Mouse (Mus musculus): ENCODE measurements around the gene Muc2. TPM values are rescaled to one million over a fixed set of nuclear protein-coding genes. Genes with fewer than 3 reads are reported as not detected.

The Muc2 gene
- polyA plus RNA-seq, 1 experiment = 1.0 TPM

DNA sequence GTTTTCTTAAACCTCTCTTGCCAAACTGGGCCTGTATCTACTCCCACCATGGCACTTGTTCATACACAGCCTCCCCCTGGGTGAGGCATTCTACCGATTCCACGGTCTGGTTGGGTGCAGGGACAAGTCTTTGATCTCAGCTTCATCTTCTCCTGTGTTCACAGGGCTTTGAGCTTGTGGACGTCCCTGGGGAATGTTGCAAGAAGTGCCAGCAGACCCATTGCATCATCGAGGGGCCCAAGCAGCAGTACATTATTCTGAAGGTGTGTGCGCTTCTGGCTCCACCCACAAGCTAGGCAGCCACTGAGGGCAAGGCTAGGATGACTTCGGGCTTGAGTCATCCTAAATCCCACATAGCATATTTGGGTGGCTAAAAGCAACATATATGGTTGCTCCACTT lies 62.4 kb downstream of the Muc2 start:
- Histone ChIP-seq H3K36me3 (ENCODE audit: control insufficient read depth, insufficient read depth, low read length) (no peaks in the 10 kb centered on the region), H3K4me1 (ENCODE audit: control insufficient read depth, insufficient read depth, insufficient read length) (no peaks in the 10 kb centered on the region), H3K27me3 (ENCODE audit: control insufficient read depth, insufficient read depth, low read length) (no peaks in the 10 kb centered on the region), H3K4me3 (ENCODE audit: extremely low read depth, insufficient read depth, insufficient read length) (no peak overlapping the region), H3K27ac (ENCODE audit: insufficient read depth, low read length) (no peak overlapping the region)
- TF ChIP-seq CTCF (IDR thresholded peaks at IDR 0.05; ENCODE audit: extremely low read depth, insufficient read depth, insufficient read length, insufficient replicate concordance) = no peak
- no peak for TF ChIP-seq POLR2A (IDR thresholded peaks at IDR 0.05; ENCODE audit: low read depth, low read length)
- DNase-seq (ENCODE audit: low read depth in 1 of 2, low spot score in 2 of 2) = no peak
- 80% methylated on average over 6 of the region's 6 CpGs for WGBS

GRCm38 (mm10) chr7:141755831-141756230 lies 65.7 kb downstream of the Muc2 start:
- Histone ChIP-seq H3K27me3 (ENCODE audit: control insufficient read depth, insufficient read depth, low read length) (no peaks in the 10 kb centered on the region), H3K36me3 (ENCODE audit: control insufficient read depth, insufficient read depth, low read length) (no peaks in the 10 kb centered on the region), H3K4me1 (ENCODE audit: control insufficient read depth, insufficient read depth, insufficient read length) (no peaks in the 10 kb centered on the region), H3K4me3 (ENCODE audit: extremely low read depth, insufficient read depth, insufficient read length) (no peak overlapping the region), H3K27ac (ENCODE audit: insufficient read depth, low read length) (no peak overlapping the region)
- peak in 1 of 2 experiments; percentile 37 for DNase-seq (ENCODE audit: low read depth in 1 of 2, low spot score in 2 of 2)
- TF ChIP-seq CTCF (IDR thresholded peaks at IDR 0.05; ENCODE audit: extremely low read depth, insufficient read depth, insufficient read length, insufficient replicate concordance) (peak; percentile 35; the same call in 1 of the 2 replicates), POLR2A (IDR thresholded peaks at IDR 0.05; ENCODE audit: low read depth, low read length) (no peak)
- 52% methylated on average over 4 of the region's 4 CpGs for WGBS

DNA sequence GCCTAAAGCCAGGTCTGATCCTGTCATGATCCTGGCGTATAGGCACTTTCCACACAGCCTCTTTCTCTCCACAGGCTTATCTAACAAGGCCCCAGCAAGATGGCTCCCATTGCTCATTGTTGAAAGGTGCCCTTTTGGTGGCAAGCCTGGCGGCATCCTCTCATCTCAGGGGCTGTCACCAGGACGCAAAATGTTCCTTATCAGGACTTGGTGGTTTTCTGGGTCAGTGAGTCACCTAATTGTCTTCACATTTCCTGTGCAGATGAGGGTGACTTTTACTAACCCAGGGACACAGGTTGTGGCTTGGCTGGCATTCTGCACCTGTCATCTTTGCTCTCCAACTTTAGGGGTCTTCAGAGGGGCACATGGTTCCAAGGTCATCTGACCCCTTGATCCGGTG lies 68.2 kb downstream of the Muc2 start:
- H3K4me3 ChIP-seq (ENCODE audit: extremely low read depth, insufficient read depth, insufficient read length) = no peak overlapping the region
- no peaks in the 10 kb centered on the region for H3K4me1 ChIP-seq (ENCODE audit: control insufficient read depth, insufficient read depth, insufficient read length)
- 51% methylated on average over 4 of the region's 4 CpGs for WGBS
- DNase-seq (ENCODE audit: low read depth in 1 of 2, low spot score in 2 of 2) = no peak
- no peaks in the 10 kb centered on the region for H3K27me3 ChIP-seq (ENCODE audit: control insufficient read depth, insufficient read depth, low read length)
- no peaks in the 10 kb centered on the region for H3K36me3 ChIP-seq (ENCODE audit: control insufficient read depth, insufficient read depth, low read length)
- no peak for TF ChIP-seq CTCF (IDR thresholded peaks at IDR 0.05; ENCODE audit: extremely low read depth, insufficient read depth, insufficient read length, insufficient replicate concordance)
- H3K27ac ChIP-seq (ENCODE audit: insufficient read depth, low read length) = no peak overlapping the region

- DNase-seq (ENCODE audit: low read depth in 1 of 2, low spot score in 2 of 2) = no peak
- WGBS = 82% methylated on average over 3 of the region's 3 CpGs
- TF ChIP-seq CTCF (IDR thresholded peaks at IDR 0.05; ENCODE audit: extremely low read depth, insufficient read depth, insufficient read length, insufficient replicate concordance) (no peak), POLR2A (IDR thresholded peaks at IDR 0.05; ENCODE audit: low read depth, low read length) (no peak)
- H3K4me3 ChIP-seq (ENCODE audit: extremely low read depth, insufficient read depth, insufficient read length) = no peak overlapping the region
- no peaks in the 10 kb centered on the region for H3K27me3 ChIP-seq (ENCODE audit: control insufficient read depth, insufficient read depth, low read length)
- H3K27ac ChIP-seq (ENCODE audit: insufficient read depth, low read length) = no peak overlapping the region
- no peaks in the 10 kb centered on the region for H3K4me1 ChIP-seq (ENCODE audit: control insufficient read depth, insufficient read depth, insufficient read length)
- H3K36me3 ChIP-seq (ENCODE audit: control insufficient read depth, insufficient read depth, low read length) = no peaks in the 10 kb centered on the region
Measured at GRCm38 (mm10) chr7:141770521-141770920, 80.4 kb downstream of the Muc2 start.

GRCm38 (mm10) chr7:141770988-141771387 lies 80.8 kb downstream of the Muc2 start:
- DNase-seq (ENCODE audit: low read depth in 1 of 2, low spot score in 2 of 2) = no peak
- WGBS = 68% methylated on average over 8 of the region's 8 CpGs

GRCm38 (mm10) chr7:141772058-141772557 lies 82.0 kb downstream of the Muc2 start:
- no peak overlapping the region for H3K4me3 ChIP-seq (ENCODE audit: extremely low read depth, insufficient read depth, insufficient read length)
- DNase-seq (ENCODE audit: low read depth in 1 of 2, low spot score in 2 of 2) = no peak
- 54% methylated on average over 1 of the region's 1 CpGs for WGBS
- H3K36me3 ChIP-seq (ENCODE audit: control insufficient read depth, insufficient read depth, low read length) = no peaks in the 10 kb centered on the region
- no peaks in the 10 kb centered on the region for H3K4me1 ChIP-seq (ENCODE audit: control insufficient read depth, insufficient read depth, insufficient read length)
- H3K27ac ChIP-seq (ENCODE audit: insufficient read depth, low read length) = no peak overlapping the region
- no peaks in the 10 kb centered on the region for H3K27me3 ChIP-seq (ENCODE audit: control insufficient read depth, insufficient read depth, low read length)
- no peak for TF ChIP-seq POLR2A (IDR thresholded peaks at IDR 0.05; ENCODE audit: low read depth, low read length)
- TF ChIP-seq CTCF (IDR thresholded peaks at IDR 0.05; ENCODE audit: extremely low read depth, insufficient read depth, insufficient read length, insufficient replicate concordance) = no peak

More at GRCm38 (mm10) chr7:141770988-141771387, 80.8 kb downstream of the Muc2 start:
- no peaks in the 10 kb centered on the region for H3K27me3 ChIP-seq (ENCODE audit: control insufficient read depth, insufficient read depth, low read length)
- no peak overlapping the region for H3K4me3 ChIP-seq (ENCODE audit: extremely low read depth, insufficient read depth, insufficient read length)
- TF ChIP-seq CTCF (IDR thresholded peaks at IDR 0.05; ENCODE audit: extremely low read depth, insufficient read depth, insufficient read length, insufficient replicate concordance) (no peak), POLR2A (IDR thresholded peaks at IDR 0.05; ENCODE audit: low read depth, low read length) (no peak)
- no peak overlapping the region for H3K27ac ChIP-seq (ENCODE audit: insufficient read depth, low read length)
- no peaks in the 10 kb centered on the region for H3K4me1 ChIP-seq (ENCODE audit: control insufficient read depth, insufficient read depth, insufficient read length)
- H3K36me3 ChIP-seq (ENCODE audit: control insufficient read depth, insufficient read depth, low read length) = no peaks in the 10 kb centered on the region

DNA sequence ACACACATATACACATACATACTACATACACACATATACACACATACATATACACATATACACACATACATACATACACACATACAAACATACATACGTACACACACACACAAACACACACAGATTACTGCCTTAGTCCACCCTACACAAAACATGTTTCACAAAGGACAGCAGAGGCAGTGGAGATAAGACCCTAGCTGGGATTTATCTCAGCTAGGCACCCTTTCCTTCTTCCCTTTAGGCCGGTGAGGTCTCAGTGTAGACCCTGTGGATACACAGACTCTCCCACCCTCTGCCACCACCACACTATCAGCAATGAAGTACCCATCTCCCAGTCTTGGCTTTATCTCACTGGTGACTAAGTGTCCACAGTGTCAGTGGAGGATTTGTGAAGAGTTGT lies 84.7 kb downstream of the Muc2 start:
- TF ChIP-seq CTCF (IDR thresholded peaks at IDR 0.05; ENCODE audit: extremely low read depth, insufficient read depth, insufficient read length, insufficient replicate concordance) = no peak
- no peak for TF ChIP-seq POLR2A (IDR thresholded peaks at IDR 0.05; ENCODE audit: low read depth, low read length)
- no peak overlapping the region for H3K4me3 ChIP-seq (ENCODE audit: extremely low read depth, insufficient read depth, insufficient read length)
- no peak overlapping the region for H3K27ac ChIP-seq (ENCODE audit: insufficient read depth, low read length)
- no peaks in the 10 kb centered on the region for H3K36me3 ChIP-seq (ENCODE audit: control insufficient read depth, insufficient read depth, low read length)
- DNase-seq (ENCODE audit: low read depth in 1 of 2, low spot score in 2 of 2) = no peak
- 79% methylated on average over 2 of the region's 2 CpGs for WGBS
- no peaks in the 10 kb centered on the region for H3K27me3 ChIP-seq (ENCODE audit: control insufficient read depth, insufficient read depth, low read length)
- H3K4me1 ChIP-seq (ENCODE audit: control insufficient read depth, insufficient read depth, insufficient read length) = no peaks in the 10 kb centered on the region

Data from spleen, adult 2 months (tissue).